Mouse (Mus musculus) heart, adult 18-20 months (tissue): ENCODE results near the gene 2210016F16Rik. TPM values are rescaled to one million over a fixed set of nuclear protein-coding genes. Genes with fewer than 3 reads are reported as not detected.
"Not testable (repeated sequence)": the region's sequence is repeated elsewhere in the genome, so short reads cannot be mapped to it uniquely, and the experiment has no call there.

Experiments
- DNase-seq, 2 experiments: peaks; one replicate each; pipeline ENCODE4 v3.0.0; 2021 to 2022; ENCODE audit warnings: mixed read lengths in 1 of 2
- microRNA-seq, 2 experiments: library from miRNA; unstranded; fragments of <30 nt; microRNA quantifications; one replicate each; pipeline ENCODE4 v1.2.0; 2022
- total RNA-seq, 2 experiments: library from RNA; stranded (reverse); gene quantifications; 2 replicates each; pipeline ENCODE4 v1.2.3; 2021

2210016F16Rik gene
- total RNA-seq, 2 experiments from 2014 or later, result 16.0 to 17.6 TPM

DNA sequence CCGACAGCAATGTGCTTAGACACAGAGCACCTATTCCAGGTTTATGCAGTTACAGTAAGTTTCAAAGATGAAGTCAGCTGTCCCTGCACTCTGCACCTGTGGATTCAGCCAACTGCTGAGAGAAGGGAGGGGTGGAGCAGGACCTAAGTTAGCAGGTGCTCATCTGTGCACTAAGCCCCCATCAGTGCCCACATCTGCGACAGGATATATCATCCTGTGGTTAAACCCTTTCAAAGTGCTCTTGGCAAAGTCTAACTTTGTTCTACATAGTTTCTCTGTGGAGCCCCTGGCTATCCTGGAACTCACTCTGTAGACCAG is 11.9 kb downstream of the 2210016F16Rik start:
- DNase-seq, result no peak

DNA sequence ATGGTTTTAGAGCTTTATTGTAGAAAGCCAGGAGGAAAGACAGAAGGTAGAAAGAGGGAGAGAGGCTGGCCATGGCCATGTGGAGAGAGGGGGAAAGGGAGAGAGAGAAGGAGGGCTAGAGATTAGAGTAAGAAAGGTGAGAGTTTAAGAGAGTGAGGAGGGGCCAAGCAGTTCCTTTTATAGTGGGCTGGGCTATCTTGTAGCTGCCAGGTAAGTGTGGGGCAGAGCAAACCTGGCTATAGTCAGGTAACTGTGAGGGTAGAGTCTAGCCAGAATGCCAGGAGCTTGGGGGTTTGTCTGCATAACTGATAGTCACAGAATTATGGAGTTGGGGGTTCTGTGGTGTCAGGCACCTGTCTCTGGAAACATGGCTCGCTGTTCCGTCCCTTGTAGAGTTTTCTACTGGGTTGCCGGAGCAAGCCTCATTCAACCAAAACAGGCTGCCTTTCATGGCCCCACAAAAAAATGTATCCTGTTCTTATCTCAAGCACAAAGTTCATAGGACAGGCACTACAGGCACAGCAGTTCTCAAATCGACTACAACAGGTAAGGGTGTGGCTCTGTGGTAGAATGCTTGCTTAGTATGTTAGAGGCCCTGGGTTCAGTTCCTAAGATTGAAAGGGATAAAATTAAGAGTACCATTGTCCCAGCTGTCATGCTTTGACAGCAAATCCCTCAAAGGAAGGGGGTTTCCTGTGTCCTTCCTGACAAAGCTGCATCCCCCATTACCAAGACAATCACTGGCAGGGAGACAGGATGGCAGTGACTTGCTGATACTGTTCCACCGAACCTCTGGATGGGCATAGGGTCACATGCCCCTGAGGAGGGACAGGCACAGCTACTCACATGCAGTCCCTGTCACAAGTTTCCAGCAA is 12.5 kb downstream of the 2210016F16Rik start:
- DNase-seq, result no peak

GRCm38 (mm10) chr13:58368835-58369234 is 16.2 kb downstream of the 2210016F16Rik start:
- no peak for DNase-seq

GRCm38 (mm10) chr13:58367641-58368040 is 17.4 kb downstream of the 2210016F16Rik start:
- DNase-seq, result no peak

DNA sequence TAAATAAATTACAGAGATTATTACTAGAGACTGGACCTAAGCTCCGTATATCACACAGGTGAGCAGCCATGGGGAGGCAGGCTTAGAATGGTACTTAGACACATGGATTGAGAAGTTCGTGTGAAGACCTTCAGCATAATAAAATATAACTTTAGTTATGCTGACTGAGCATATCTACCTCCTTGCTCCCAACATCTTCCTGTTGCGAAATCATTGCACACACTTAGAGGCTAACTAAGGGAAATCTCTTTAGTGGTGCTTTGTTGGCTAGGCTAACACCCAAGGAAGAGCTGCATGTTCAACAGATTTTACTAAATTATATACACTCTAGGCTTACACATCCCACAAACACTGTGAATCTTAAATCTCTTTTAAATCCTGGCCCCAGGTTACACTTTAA is 18.7 kb downstream of the 2210016F16Rik start:
- peak in 1 of 2 experiments; percentile 11 for DNase-seq

DNA sequence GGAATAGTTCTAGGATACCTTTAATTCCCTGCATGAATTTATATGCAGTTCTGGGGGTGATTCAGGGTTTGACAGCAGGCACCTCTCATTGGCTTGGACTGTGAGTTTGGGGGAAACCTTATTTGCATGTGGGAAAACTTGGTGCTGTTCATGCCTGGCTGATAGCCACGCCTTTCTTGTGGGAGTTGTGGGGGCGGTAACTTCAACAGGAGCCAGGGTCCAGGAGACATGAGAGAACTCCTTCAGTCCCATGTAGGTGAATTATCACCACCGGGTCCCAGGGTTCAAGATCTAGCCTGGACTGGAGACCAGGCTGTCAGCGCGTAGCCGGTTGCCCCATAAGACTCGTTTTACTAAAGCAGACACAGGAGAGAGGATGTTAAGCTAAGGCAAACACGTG is 19.8 kb downstream of the 2210016F16Rik start:
- DNase-seq, result not testable (repeated sequence)

- DNase-seq, result no peak
Measured at GRCm38 (mm10) chr13:58364353-58365175, 20.5 kb downstream of the 2210016F16Rik start.

- no peak for DNase-seq
Measured at GRCm38 (mm10) chr13:58359304-58359653, 25.7 kb downstream of the 2210016F16Rik start.

DNA sequence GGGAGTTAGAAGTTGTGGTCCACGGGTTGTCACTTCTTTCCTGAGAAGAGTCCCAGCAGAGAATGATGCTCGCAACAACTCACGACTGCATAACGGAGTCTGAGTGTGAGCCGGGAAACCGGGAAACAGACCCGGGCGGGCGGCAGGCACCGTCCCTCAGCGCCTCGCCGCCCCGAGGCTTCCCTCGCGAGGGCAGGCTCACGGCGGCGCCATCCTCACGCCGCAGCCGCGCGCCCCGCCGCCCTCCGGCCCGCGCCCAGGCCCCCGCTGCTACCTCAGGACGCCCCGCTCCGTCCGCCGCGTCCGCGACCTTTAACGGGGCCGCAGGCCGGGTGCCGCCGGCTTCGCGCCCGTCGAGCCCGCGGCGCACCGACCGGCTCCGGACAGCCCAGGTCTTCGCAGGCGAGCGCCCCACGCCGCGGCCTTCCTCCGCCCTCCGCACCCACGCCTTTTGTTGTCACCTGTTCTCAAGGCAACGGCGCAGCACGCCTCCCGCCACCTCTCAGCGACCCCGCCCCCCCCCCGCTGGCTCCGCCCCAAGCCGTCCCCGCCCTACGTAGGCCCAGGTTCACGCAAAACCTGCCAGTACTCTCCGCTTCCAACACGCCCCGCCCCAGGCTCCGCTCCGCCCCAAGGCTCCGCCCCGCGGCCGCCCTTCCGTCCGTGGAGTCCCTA is 26.3 kb downstream of the 2210016F16Rik start, which contains the start of gene Kif27:
Gene Kif27, minus strand, starts transcription at position 494 of the 675 bp plus-strand sequence.
- DNase-seq, result peak; percentile 85 to 90

- no peak for DNase-seq
Measured at GRCm38 (mm10) chr13:58352996-58353395, 32.0 kb downstream of the 2210016F16Rik start.

DNA sequence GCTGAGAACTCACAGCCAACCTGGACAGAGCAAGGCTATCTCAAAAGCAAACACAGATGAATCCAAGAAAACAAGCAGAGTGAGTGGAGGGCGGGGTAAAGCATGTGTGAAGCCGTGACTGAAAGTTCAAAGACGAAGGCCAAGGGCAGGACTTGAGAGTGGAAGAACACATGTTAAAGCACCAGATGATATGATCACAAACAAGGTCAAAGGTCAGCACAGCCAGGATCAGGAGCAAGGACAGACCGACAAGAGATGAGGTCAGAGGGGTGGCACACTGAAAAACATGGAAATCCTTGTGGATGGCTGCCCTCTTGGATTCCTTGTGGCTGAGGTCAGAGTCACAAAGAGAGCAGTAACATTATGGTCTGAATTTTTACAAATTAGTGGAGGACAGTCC is 34.4 kb downstream of the 2210016F16Rik start:
- no peak for DNase-seq

GRCm38 (mm10) chr13:58344505-58344904 is 40.5 kb downstream of the 2210016F16Rik start:
- DNase-seq, result no peak

DNA sequence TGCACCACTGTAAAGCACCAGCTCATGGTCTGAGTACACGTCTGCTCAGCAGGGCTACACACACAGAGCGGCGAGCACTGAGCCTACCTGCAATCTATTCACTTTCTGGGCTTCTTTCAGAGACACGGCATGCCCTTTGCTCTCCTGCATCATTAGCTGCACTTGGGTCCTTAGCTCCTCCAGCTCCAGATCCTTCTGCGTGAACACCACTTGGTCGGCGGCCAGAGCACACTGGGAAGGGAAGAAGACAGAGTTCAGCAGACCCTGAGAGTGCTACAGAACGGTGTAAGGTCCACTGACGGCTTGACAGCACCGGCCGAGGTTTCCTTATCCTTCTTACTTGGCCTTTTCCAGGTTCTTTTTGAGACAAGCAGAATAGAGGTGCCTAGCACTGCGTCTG is 47.6 kb downstream of the 2210016F16Rik start:
- no peak for DNase-seq

GRCm38 (mm10) chr13:58334116-58334515 is 50.9 kb downstream of the 2210016F16Rik start:
- no peak for DNase-seq

Small RNA genes lying within 50 kb of the gene (microRNA-seq; reads per million reads assigned to microRNA genes)
- gene Mir7-1, result 22.0 to 24.8 reads per million in 2 experiments

Other genes with a start within 250 kb of the 2210016F16Rik start
- 10 to 100 TPM; 23.9 to 26.6 TPM for gene Idnk, start 227.6 kb downstream of the 2210016F16Rik start, total RNA-seq
- 10 to 100 TPM; 52.6 to 56.0 TPM for gene Ubqln1, start 169.6 kb downstream of the 2210016F16Rik start, total RNA-seq
- 10 to 100 TPM; 22.9 to 28.5 TPM for gene Gkap1, start 109.5 kb downstream of the 2210016F16Rik start, total RNA-seq
- under 1 TPM in 1 of 2 experiments, not detected in 1; 0.13 TPM for gene Kif27, start 26.1 kb downstream of the 2210016F16Rik start, total RNA-seq
- 10 to 100 TPM in 1 of 2 experiments, 1 to 10 TPM in 1; 9.3 to 11.4 TPM for gene Rmi1, start 17.0 kb upstream of the 2210016F16Rik start, total RNA-seq
- gene Hnrnpk, start 18.1 kb upstream of the 2210016F16Rik start, total RNA-seq, result 100 to 1,000 TPM; 412 to 432 TPM
- under 1 TPM in 1 of 2 experiments, not detected in 1; 0.13 TPM for gene Slc28a3, start 225.7 kb upstream of the 2210016F16Rik start, total RNA-seq